Mouse (Mus musculus) monocyte, adult 5-6 weeks (primary cell): ENCODE measurements around the gene Chrna1. TPM values are rescaled to one million over a fixed set of nuclear protein-coding genes. Genes with fewer than 3 reads are reported as not detected.

Experiments used
- ATAC-seq: fragments of 153-309, 156-312 bp; replicated peaks from 2 replicates; pipeline ENCODE4 v1.8.0; 2017; ENCODE audit warnings: mild to moderate bottlenecking; ENCODE audit not compliant: low TSS enrichment, insufficient number of reproducible peaks, severe bottlenecking, poor library complexity, low FRiP score
- total RNA-seq: library from RNA; stranded (forward); fragments of 200-1000, 200-491, 200-594 nt; gene quantifications from 3 replicates; pipeline ENCODE4 v1.2.3, GENCODE M21; 2017

The Chrna1 gene
- not detected in 3 replicates for total RNA-seq

GRCm38 (mm10) chr2:73580166-73580565 is at the start of gene Chrna1:
Chrna1 (minus strand) TSS chr2:73580338.
- no peak for ATAC-seq

- ATAC-seq = no peak
Measured at GRCm38 (mm10) chr2:73618486-73619052, 38.4 kb upstream of the Chrna1 start.

- ATAC-seq = 0 out of 2 replicates have a peak, but pooled peaks have one; percentile 27
Measured at GRCm38 (mm10) chr2:73616434-73617057, 36.4 kb upstream of the Chrna1 start.

DNA sequence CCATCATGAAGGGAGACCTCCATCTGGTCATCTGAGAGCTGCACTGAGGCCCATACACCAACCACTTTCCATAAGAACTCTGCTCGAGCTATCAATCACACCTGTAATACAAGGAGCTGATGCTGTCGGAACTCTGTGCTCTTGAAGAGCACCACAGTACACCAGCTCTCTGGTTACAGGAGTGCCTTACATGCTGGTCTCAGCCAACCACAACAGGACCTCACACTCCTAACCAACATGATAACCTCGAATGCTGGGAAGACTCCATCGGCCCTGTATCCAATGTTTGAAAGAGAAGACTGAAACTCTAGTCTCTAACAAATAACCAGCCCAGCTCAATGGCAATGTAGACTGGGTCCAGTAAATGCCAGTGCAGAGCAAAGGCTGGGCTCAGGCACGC is 35.3 kb upstream of the Chrna1 start:
- ATAC-seq = no peak

DNA sequence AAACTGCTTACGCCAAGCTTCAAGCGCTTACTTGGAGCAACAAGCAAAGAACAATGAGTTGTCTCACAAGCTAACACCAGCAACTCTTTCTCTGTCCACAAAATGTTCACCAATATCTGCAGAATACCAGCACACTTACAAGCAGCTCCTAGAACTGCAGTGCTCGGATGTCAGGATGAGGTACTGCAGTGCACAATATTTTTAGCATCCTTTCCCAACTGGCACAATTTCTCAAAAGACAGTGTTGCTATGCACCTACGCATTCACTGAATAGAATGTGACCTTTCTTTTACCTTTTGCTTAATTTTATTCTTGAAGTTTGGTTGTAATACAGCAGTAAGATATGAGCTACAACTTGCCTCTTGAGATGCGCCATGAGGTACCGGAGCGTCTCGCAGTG is 34.2 kb upstream of the Chrna1 start:
- no peak for ATAC-seq

GRCm38 (mm10) chr2:73612941-73613340 is 32.8 kb upstream of the Chrna1 start:
- no peak for ATAC-seq

DNA sequence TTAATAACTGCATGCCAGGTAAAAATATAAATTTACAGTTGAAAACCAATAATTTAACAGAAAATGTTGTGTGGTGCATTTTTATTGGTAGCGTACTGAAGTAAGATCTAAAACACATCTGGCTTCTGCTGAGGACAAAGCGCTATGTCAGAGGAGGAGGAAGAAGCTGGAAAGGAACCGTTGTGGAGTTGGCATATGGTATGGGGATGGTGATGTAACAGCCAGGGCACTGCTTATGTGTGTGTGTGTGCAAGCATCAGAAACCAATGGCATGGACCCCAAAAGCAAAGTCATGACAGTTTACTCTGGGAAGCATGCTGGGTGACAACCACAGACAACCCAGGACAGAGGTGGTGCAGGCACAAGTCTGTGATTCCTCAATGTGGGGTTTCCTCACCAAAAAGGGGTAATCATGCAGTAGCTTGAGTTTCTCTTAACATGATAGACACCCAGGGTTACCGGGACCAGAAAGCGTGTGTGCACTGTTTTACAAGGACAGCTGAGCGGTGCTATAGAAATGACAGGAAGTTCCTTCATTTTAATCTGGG is 32.3 kb upstream of the Chrna1 start:
- ATAC-seq = no peak

- no peak for ATAC-seq
Measured at GRCm38 (mm10) chr2:73611798-73612197, 31.7 kb upstream of the Chrna1 start.

DNA sequence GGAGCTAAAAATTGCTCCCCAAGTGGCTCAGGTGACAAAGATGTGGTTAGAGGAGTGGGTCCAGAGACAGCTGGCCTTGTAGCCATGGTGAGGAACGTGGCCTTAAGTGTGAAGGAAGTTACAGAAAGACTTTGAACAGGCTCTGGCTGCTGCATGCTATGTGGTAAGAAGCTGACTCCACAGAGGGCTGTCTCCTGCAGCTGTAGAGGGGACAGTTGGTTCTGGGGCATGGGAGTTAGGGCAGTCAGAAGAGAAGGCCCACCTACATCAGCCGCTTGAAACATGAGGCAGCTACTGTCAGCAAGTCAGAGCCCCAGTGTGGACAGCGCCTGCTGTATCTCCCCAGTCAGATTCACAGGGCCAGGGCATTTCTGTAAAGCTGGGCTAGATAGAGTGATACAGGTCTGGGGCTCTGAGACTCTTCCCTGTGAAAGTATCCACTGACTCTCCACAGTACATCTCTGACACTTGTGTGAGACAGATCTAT is 29.6 kb upstream of the Chrna1 start:
- no peak for ATAC-seq

DNA sequence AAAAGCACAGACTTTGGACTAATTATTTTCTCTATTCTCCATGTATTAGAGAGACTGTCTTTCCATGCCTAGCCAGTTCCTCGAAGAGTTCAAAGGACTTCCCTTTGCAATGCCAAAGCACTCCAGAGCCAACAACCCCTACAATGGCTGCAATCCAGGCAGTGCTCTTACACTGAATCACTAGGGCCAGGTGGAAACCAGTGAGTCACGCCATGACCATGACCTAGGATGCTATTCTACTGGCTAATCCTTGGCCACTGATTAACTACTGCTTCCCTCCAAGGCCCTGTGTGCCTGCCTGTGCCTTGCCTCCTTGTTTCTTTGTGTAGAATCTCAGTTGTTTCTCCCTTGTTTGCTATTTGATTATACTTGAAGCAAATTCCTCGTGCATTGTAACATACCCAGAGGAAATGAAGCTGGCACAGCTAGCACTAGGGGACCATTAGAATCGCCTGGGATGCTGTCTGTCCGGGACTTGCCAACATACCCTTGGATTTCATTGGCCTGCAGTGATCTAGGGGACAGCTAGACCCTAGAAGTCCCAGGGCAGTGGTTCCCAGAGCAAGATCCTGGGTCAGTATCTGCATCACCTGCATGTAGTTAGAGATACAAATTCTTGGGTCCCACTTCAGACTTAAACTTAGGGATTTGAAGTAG is 29.1 kb upstream of the Chrna1 start:
- ATAC-seq = no peak

DNA sequence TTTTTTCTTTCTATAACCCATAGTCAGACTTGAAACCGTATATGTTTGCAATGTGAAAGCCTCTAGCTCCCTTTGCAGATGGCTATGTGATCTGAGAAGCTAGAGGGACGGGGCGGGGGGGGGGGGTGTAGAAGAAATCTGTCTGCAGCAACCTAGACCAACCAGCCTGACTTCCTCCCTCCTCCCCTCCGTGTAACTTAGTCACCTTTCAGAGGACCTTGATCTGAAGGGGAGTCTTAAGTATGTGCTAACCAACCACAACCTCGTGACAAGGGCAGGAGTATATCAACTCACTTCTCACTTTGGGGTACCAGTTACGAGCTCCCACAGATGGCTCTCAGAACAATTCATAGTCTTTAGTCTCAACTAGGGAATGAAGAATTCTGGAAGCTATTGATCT is 28.3 kb upstream of the Chrna1 start:
- no peak for ATAC-seq

GRCm38 (mm10) chr2:73607609-73608008 is 27.5 kb upstream of the Chrna1 start:
- ATAC-seq = no peak

DNA sequence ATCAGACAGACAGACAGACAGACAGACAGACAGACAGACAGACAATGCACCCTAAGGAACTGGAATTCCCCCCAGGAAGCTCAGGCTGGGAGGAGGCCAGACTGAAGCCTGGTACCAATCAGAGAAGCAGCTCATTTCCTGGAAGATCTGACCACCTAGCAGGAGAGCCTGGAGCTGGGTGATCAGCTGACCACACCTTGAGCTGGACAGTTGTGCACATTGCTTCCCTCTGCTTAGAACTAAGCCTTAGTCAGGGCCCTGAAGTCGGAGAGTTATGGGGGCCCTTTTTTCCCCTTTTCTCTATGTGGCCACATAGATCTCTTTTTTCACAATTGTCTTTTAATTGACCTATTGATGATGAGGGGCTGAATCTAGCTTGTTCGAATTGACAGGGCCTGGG is 27.0 kb upstream of the Chrna1 start:
- no peak for ATAC-seq

- no peak for ATAC-seq
Measured at GRCm38 (mm10) chr2:73606616-73607015, 26.5 kb upstream of the Chrna1 start.

DNA sequence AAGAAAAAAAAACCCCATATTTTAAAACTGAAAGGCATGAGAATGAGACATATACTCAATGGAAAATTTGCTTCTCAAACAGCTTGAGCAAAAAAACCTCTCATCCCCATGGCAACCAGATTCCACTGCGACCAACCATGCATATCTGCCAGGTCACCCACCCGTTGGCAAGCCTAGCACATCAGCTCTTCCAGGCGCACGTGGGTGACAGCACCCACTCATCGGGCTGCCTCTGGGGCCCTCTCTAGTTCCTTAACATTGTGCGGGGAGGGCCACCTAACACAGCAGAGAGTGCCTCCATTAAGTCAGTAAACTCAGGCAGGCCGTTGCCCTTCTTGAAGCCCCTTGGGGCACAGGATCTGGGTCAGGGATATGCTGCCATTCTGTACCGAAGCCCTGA is 24.9 kb upstream of the Chrna1 start:
- ATAC-seq = no peak

GRCm38 (mm10) chr2:73604579-73604978 is 24.4 kb upstream of the Chrna1 start:
- no peak for ATAC-seq

DNA sequence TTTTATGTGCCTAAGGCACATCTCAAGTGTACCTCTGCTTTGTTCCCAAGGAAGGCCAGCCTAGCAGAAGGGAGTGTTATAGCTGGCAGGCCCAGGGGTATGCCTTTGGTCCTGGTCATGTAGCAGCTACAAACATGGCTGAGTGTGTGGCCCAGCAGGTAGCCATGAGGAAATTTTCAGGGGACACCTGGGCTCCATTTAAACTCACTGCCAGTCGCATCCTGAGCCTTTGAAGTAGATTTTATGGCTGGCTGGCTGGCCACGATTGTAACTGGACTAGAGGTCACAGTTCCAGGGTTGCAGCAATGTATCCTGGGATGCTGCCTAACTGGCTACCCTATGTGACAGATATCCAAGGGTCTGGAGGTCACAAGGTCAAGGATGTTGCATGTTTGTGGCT is 20.5 kb upstream of the Chrna1 start:
- no peak for ATAC-seq

- ATAC-seq = 0 out of 2 replicates have a peak, but pooled peaks have one; percentile 56
Measured at GRCm38 (mm10) chr2:73597772-73598171, 17.6 kb upstream of the Chrna1 start.

- no peak for ATAC-seq
Measured at GRCm38 (mm10) chr2:73596786-73597185, 16.6 kb upstream of the Chrna1 start.

DNA sequence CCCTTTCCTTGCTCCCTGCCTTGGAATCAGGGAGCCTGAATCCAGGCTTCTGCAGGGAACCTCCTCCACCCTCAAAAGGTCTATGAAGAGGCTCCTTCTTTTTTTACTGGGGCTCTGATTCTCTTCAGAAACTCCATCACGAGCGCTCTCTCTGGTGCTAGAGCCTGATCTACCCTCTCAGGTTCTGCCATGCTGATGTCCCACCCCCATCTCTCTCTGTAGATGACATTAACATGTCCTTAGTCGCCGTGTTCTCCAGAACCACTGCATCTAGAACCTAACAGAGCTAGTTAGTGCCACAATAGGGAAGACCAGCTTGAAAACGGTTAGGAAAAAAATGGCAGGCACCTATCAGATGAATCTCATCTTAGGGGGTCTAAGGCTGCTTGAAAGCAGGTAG is 16.2 kb upstream of the Chrna1 start:
- ATAC-seq = no peak
